Mouse (Mus musculus) lung, embryonic 14.5 days (tissue): ENCODE measurements around the gene Jazf1. TPM values are rescaled to one million over a fixed set of nuclear protein-coding genes. Genes with fewer than 3 reads are reported as not detected.

Experiments
- ATAC-seq: fragments of 200-750 bp; cut with Nextera tagmentation; 2 replicates; pipeline ENCODE4 v1.8.0; 2017; ENCODE audit warnings: mild to moderate bottlenecking, moderate TSS enrichment, moderate library complexity; ENCODE audit not compliant: insufficient read depth
- DNase-seq: peaks from one replicate; pipeline ENCODE4 v3.0.0-alpha.2; 2015
- H3K27ac ChIP-seq: fragments of 300-500 bp; sonication (generic); 2 replicates; pipeline ENCODE4 v1.5.1; 2014; ENCODE audit warnings: low read depth, mild to moderate bottlenecking, moderate library complexity
- H3K27me3 ChIP-seq: fragments of 300-500 bp; sonication (generic); 2 replicates; pipeline ENCODE4 v1.6.1; 2014; ENCODE audit warnings: low read length, control low read depth; ENCODE audit not compliant: insufficient read depth
- H3K36me3 ChIP-seq: fragments of 300-500 bp; sonication (generic); 2 replicates; pipeline ENCODE4 v1.6.1; 2014; ENCODE audit warnings: control low read depth; ENCODE audit not compliant: insufficient read depth
- H3K4me1 ChIP-seq: fragments of 300-500 bp; sonication (generic); 2 replicates; pipeline ENCODE4 v1.6.1; 2014; ENCODE audit warnings: antibody characterized with exemption, control low read depth; ENCODE audit not compliant: insufficient read depth
- H3K4me2 ChIP-seq: fragments of 300-500 bp; sonication (generic); 2 replicates; pipeline ENCODE4 v1.6.1; 2014; ENCODE audit warnings: mild to moderate bottlenecking
- H3K4me3 ChIP-seq: fragments of 300-500 bp; sonication (generic); 2 replicates; pipeline ENCODE4 v1.5.1; 2014; ENCODE audit warnings: low read depth, low read length
- H3K9ac ChIP-seq: fragments of 300-500 bp; sonication (generic); 2 replicates; pipeline ENCODE4 v1.6.1; 2014
- H3K9me3 ChIP-seq: fragments of 300-500 bp; sonication (generic); 2 replicates; pipeline ENCODE4 v1.6.1; 2016; ENCODE audit warnings: low read depth, low read length, control low read depth
- CTCF ChIP-seq: IDR thresholded peaks from 2 replicates; pipeline ENCODE4 v1.5.1; 2016; ENCODE audit warnings: antibody characterized with exemption, low read depth
- WGBS: fragments of 180-500 bp; shearing (Covaris S2); extraction: QIAGEN DNeasy Blood & Tissue Kit; methylation state at CpG from one replicate; pipeline ENCODE4 v1.1.7; 2014; 5-methylcytosine and 5-hydroxymethylcytosine counted together
- polyA plus RNA-seq: library from polyadenylated mRNA; unstranded; fragments of >200 nt; fragmentation: Nextera tagmentation; extraction: Ambion mirVana; gene quantifications from 2 replicates; pipeline ENCODE4 v1.2.1, GENCODE M21; 2014

Jazf1 gene
- polyA plus RNA-seq, 1 experiment from 2014 or later: 3.9 TPM

DNA sequence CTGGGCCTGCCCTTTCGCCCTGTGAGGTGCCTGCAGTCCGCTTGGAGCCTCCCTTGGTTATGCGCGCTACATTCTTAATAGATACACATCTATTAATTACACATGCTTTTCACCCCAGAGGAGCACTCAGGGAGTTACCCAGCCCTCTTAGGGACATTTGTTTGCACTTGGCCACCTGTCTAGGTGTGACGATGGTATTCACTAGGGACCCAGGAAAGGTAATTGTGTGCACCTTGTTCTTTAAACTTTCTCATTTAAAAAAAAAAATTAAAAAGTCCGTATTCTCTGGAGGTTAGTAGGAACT lies 396 bp upstream of the Jazf1 start:
- H3K27me3 ChIP-seq: peaks cover 24% of the 10 kb centered on the region
- H3K4me2 ChIP-seq: peak overlapping the region; percentile 92
- DNase-seq (peak; percentile 33), ATAC-seq (no peak)
- H3K9me3 ChIP-seq: no peaks in the 10 kb centered on the region
- no peaks in the 10 kb centered on the region for H3K4me1 ChIP-seq
- TF ChIP-seq CTCF: no peak
- no peaks in the 10 kb centered on the region for H3K36me3 ChIP-seq
- H3K4me3 ChIP-seq: peak overlapping the region; percentile 72
- H3K27ac ChIP-seq: 0 out of 2 replicates have a peak overlapping the region, but pooled peaks have one; percentile 12
- 4% methylated on average over 6 of the region's 6 CpGs for WGBS
- H3K9ac ChIP-seq: peak overlapping the region; percentile 66

- DNase-seq (no peak), ATAC-seq (peak; percentile 47; the same call in 1 of the 2 replicates)
- Histone ChIP-seq H3K4me2 (peak overlapping the region; percentile 92), H3K4me1 (no peaks in the 10 kb centered on the region), H3K9me3 (no peaks in the 10 kb centered on the region), H3K36me3 (no peaks in the 10 kb centered on the region), H3K4me3 (peak overlapping the region; percentile 72), H3K9ac (peak overlapping the region; percentile 66), H3K27ac (no peak overlapping the region), H3K27me3 (peaks cover 24% of the 10 kb centered on the region)
- WGBS: 4% methylated on average over 41 of the region's 41 CpGs
- no peak for TF ChIP-seq CTCF
These were observed 914 bp downstream of the Jazf1 start for GRCm38 (mm10) chr6:53067446-53067988.

DNA sequence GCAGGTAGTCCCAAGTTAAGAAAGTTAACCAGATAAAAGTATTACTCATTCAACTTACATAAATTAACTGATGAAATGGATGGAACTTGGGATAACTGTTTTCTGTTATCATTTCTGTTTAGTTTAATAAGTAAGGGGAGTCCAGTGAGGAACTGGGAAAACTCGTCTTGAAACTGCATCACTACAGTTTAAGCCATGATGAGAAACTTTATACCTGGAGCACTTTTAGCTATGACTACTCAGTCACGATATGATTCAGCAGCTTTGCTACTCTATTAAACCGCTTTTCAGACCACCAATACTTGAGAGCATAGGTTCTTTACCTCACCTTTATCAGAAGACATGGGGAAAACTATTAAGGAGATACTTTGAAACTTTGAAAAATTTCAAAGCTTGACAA lies 1.5 kb downstream of the Jazf1 start:
- DNase-seq (no peak), ATAC-seq (no peak)
- Histone ChIP-seq H3K4me2 (peak overlapping the region; percentile 92; the same call in 1 of the 2 replicates), H3K27ac (no peak overlapping the region), H3K9ac (no peak overlapping the region), H3K27me3 (peaks cover 24% of the 10 kb centered on the region), H3K4me1 (no peaks in the 10 kb centered on the region), H3K9me3 (no peaks in the 10 kb centered on the region), H3K36me3 (no peaks in the 10 kb centered on the region), H3K4me3 (peak overlapping the region; percentile 72; the same call in 1 of the 2 replicates)
- WGBS: 57% methylated on average over 3 of the region's 3 CpGs
- TF ChIP-seq CTCF: no peak

GRCm38 (mm10) chr6:53064070-53064469 lies 4.4 kb downstream of the Jazf1 start:
- no peak overlapping the region for H3K27ac ChIP-seq
- peaks cover 14% of the 10 kb centered on the region for H3K27me3 ChIP-seq
- H3K9me3 ChIP-seq: no peaks in the 10 kb centered on the region
- DNase-seq (no peak), ATAC-seq (no peak)
- no peaks in the 10 kb centered on the region for H3K4me1 ChIP-seq
- no peak overlapping the region for H3K4me2 ChIP-seq
- WGBS: 83% methylated on average over 4 of the region's 4 CpGs
- no peak overlapping the region for H3K4me3 ChIP-seq
- H3K9ac ChIP-seq: no peak overlapping the region
- TF ChIP-seq CTCF: no peak
- H3K36me3 ChIP-seq: no peaks in the 10 kb centered on the region

DNA sequence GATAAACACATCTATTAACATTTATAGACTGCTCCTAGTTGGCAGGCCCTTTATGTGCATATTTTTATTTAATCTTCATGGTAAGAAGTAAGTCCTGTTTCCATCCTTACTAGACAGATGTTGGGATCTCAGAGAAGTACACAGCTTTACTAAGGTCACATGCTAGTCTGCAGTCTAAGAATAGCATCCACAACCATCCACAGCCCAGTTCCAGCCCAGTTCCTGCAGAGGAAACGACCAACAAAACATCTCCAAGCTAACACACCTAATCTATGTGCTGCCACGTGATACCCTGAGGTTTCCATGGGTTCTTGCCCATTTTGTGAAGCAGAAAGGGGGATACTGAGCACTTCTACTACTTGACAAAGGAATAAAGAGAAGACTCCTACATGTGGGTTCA lies 13.5 kb downstream of the Jazf1 start:
- Histone ChIP-seq H3K9ac (no peak overlapping the region), H3K27ac (no peak overlapping the region), H3K9me3 (no peaks in the 10 kb centered on the region), H3K4me2 (no peak overlapping the region), H3K36me3 (no peaks in the 10 kb centered on the region), H3K4me1 (no peaks in the 10 kb centered on the region), H3K27me3 (no peaks in the 10 kb centered on the region), H3K4me3 (no peak overlapping the region)
- DNase-seq (no peak), ATAC-seq (no peak)
- 58% methylated on average over 2 of the region's 2 CpGs for WGBS
- TF ChIP-seq CTCF: no peak

- no peak overlapping the region for H3K4me3 ChIP-seq
- ATAC-seq: no peak
- no peaks in the 10 kb centered on the region for H3K9me3 ChIP-seq
- no peaks in the 10 kb centered on the region for H3K36me3 ChIP-seq
- no peak overlapping the region for H3K4me2 ChIP-seq
- no peak for TF ChIP-seq CTCF
- H3K4me1 ChIP-seq: no peaks in the 10 kb centered on the region
- WGBS: 87% methylated on average over 2 of the region's 2 CpGs
- DNase-seq: no peak
- H3K9ac ChIP-seq: no peak overlapping the region
- no peaks in the 10 kb centered on the region for H3K27me3 ChIP-seq
- H3K27ac ChIP-seq: no peak overlapping the region
These were observed 22.9 kb downstream of the Jazf1 start for GRCm38 (mm10) chr6:53045501-53045900.

DNA sequence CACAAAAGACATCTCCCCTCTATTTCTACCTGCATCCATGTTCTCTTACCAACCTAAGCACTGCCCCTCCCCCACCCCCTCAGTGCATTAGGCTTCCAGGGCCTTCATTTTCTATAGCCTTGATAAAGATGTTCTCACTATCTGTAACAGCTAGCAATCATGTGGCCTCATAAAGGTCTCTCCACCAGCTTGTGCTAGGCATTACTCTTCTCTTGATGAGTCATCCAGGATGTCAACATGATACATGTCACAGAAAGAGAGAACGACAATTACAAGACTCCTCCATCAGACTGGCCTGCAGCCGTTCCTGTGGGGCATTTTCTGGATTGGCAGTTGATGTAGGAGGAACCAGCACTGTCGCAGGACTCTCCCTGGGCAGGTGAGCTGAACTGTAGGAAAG lies 30.3 kb downstream of the Jazf1 start:
- Histone ChIP-seq H3K4me1 (no peaks in the 10 kb centered on the region), H3K9me3 (no peaks in the 10 kb centered on the region), H3K36me3 (no peaks in the 10 kb centered on the region), H3K9ac (no peak overlapping the region), H3K27ac (no peak overlapping the region), H3K27me3 (no peaks in the 10 kb centered on the region), H3K4me3 (no peak overlapping the region), H3K4me2 (no peak overlapping the region)
- 56% methylated on average over 3 of the region's 3 CpGs for WGBS
- no peak for DNase-seq
- no peak for ATAC-seq
- no peak for TF ChIP-seq CTCF
